In the genomic region with DNA sequence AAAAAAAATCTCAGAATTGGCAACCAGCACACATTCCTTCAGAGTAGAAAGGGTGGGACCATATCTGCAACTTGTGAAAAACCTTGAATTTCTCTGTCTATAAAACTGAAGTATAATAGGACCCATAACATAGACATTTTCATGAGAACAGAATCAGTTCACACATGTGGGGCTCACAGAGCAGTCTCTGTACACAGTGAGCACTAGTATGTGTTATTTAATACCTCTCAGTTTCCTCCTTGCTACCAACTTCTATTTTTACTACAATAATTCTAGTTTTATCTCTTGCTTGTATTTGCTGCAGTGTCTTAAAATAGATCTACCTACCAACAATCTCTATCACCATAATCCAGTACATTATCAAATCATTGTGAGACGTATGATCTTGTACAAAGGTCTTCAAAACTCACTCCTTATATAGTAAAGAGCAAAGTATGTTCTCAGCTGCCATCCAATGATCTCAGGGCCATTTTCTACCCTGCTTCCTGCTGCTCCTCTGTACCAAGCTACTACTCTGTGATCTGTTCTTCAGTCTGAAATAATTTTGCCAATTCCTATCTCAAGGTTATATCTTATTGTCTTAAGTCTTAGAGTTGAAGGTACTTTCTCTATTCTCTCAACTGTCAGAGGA, we compare ENCODE assay signal across 13 mouse cellular contexts. TPM values are rescaled to one million over a fixed set of nuclear protein-coding genes. Genes with fewer than 3 reads are reported as not detected.
"Had no signal": no experiment of that assay in that cellular context is flagged by ENCODE, and none has a peak within 500 bp of the region (broad histone marks: within the 10 kb centered on the region; RNA-seq: fewer than 3 reads in every experiment).

No protein-coding gene starts in this region.

- H3K27ac ChIP-seq: kidney, embryonic 15.5 days; limb, embryonic 13.5 days; liver, embryonic 15.5 days; lung, embryonic 15.5 days; midbrain, embryonic 12.5 days; neural tube, embryonic 12.5 days had no signal

- H3K4me2 ChIP-seq: kidney, embryonic 15.5 days; limb, embryonic 13.5 days; liver, embryonic 15.5 days; lung, embryonic 15.5 days; midbrain, embryonic 12.5 days; neural tube, embryonic 12.5 days had no signal

- H3K27me3 ChIP-seq: kidney, embryonic 15.5 days; limb, embryonic 13.5 days; liver, embryonic 15.5 days; lung, embryonic 15.5 days; midbrain, embryonic 12.5 days; neural tube, embryonic 12.5 days had no signal

- H3K4me1 ChIP-seq: kidney, embryonic 15.5 days; liver, embryonic 15.5 days; lung, embryonic 15.5 days; neural tube, embryonic 12.5 days had no signal

- DNase-seq: kidney, postnatal 14 days; left cerebral cortex, postnatal 4 days; spleen, adult 18-20 months; thymus, adult 2 months; thymus, postnatal 36 days had no signal

- H3K9me3 ChIP-seq: kidney, embryonic 15.5 days; limb, embryonic 13.5 days; liver, embryonic 15.5 days; lung, embryonic 15.5 days; midbrain, embryonic 12.5 days; neural tube, embryonic 12.5 days had no signal

- H3K36me3 ChIP-seq: kidney, embryonic 15.5 days; limb, embryonic 13.5 days; liver, embryonic 15.5 days; lung, embryonic 15.5 days; midbrain, embryonic 12.5 days; neural tube, embryonic 12.5 days had no signal

- H3K4me3 ChIP-seq: kidney, embryonic 15.5 days; limb, embryonic 13.5 days; liver, embryonic 15.5 days; lung, embryonic 15.5 days; midbrain, embryonic 12.5 days; myocyte; neural tube, embryonic 12.5 days had no signal

- H3K9ac ChIP-seq: kidney, embryonic 15.5 days; limb, embryonic 13.5 days; liver, embryonic 15.5 days; lung, embryonic 15.5 days; midbrain, embryonic 12.5 days; neural tube, embryonic 12.5 days had no signal

RNA-seq across cellular contexts. Expression of gene Fhl4, which starts 57.8 kb away (rescaled TPM):
- polyA plus RNA-seq: liver, adult 2 months had no signal
